Mouse (Mus musculus) forebrain, embryonic 14.5 days (tissue): ENCODE measurements around the gene Cst9. TPM values are rescaled to one million over a fixed set of nuclear protein-coding genes. Genes with fewer than 3 reads are reported as not detected.
A peak's percentile ranks its signal among the peaks of the same experiment; 100 is the strongest.

Source experiments
- ATAC-seq: fragments of 200-750 bp; cut with Nextera tagmentation; 2 replicates; pipeline ENCODE4 v1.8.0; 2017; ENCODE audit warnings: mild to moderate bottlenecking, moderate library complexity
- DNase-seq: peaks from one replicate; pipeline ENCODE4 v3.0.0-alpha.2; 2015; ENCODE audit warnings: low spot score
- H3K27ac ChIP-seq: fragments of 300-500 bp; sonication (generic); 2 replicates; pipeline ENCODE4 v1.5.1; 2014; ENCODE audit warnings: low read depth, mild to moderate bottlenecking, control low read depth, low read length, moderate library complexity
- H3K27me3 ChIP-seq: fragments of 300-500 bp; sonication (generic); replicated peaks from 2 replicates; pipeline ENCODE4 v1.6.1; 2014; ENCODE audit warnings: low read length, control low read depth, mixed read lengths; ENCODE audit not compliant: control insufficient read depth, insufficient read depth
- H3K36me3 ChIP-seq: fragments of 300-500 bp; sonication (generic); 2 replicates; pipeline ENCODE4 v1.6.1; 2014; ENCODE audit warnings: low read length, control low read depth; ENCODE audit not compliant: control insufficient read depth, insufficient read depth
- H3K4me1 ChIP-seq: fragments of 300-500 bp; sonication (generic); 2 replicates; pipeline ENCODE4 v1.6.1; 2014; ENCODE audit warnings: antibody characterized with exemption, low read length, control low read depth; ENCODE audit not compliant: control insufficient read depth, insufficient read depth
- H3K4me2 ChIP-seq: fragments of 300-500 bp; sonication (generic); 2 replicates; pipeline ENCODE4 v1.6.1; 2014; ENCODE audit warnings: mild to moderate bottlenecking, control low read depth, low read length
- H3K4me3 ChIP-seq: fragments of 300-500 bp; sonication (generic); 2 replicates; pipeline ENCODE4 v1.5.1; 2014; ENCODE audit warnings: low read depth, low read length, control low read depth
- H3K9ac ChIP-seq: fragments of 300-500 bp; sonication (generic); 2 replicates; pipeline ENCODE4 v1.6.1; 2014; ENCODE audit warnings: mild to moderate bottlenecking, low read length, control low read depth, moderate library complexity
- H3K9me3 ChIP-seq: fragments of 300-500 bp; sonication (generic); replicated peaks from 2 replicates; pipeline ENCODE4 v1.6.1; 2016; ENCODE audit warnings: low read length, control low read depth, mixed read lengths; ENCODE audit not compliant: control insufficient read depth
- WGBS: fragments of 180-500 bp; shearing (Covaris S2); extraction: QIAGEN DNeasy Blood & Tissue Kit; methylation state at CpG from one replicate; pipeline ENCODE4 v1.1.7; 2014; 5-methylcytosine and 5-hydroxymethylcytosine counted together
- polyA plus RNA-seq: library from polyadenylated mRNA; unstranded; fragments of >200 nt; fragmentation: Nextera tagmentation; extraction: Ambion mirVana; gene quantifications from 2 replicates; pipeline ENCODE4 v1.2.1, GENCODE M21; 2014

Cst9 gene
- polyA plus RNA-seq, 1 experiment from 2014 or later: not detected

DNA sequence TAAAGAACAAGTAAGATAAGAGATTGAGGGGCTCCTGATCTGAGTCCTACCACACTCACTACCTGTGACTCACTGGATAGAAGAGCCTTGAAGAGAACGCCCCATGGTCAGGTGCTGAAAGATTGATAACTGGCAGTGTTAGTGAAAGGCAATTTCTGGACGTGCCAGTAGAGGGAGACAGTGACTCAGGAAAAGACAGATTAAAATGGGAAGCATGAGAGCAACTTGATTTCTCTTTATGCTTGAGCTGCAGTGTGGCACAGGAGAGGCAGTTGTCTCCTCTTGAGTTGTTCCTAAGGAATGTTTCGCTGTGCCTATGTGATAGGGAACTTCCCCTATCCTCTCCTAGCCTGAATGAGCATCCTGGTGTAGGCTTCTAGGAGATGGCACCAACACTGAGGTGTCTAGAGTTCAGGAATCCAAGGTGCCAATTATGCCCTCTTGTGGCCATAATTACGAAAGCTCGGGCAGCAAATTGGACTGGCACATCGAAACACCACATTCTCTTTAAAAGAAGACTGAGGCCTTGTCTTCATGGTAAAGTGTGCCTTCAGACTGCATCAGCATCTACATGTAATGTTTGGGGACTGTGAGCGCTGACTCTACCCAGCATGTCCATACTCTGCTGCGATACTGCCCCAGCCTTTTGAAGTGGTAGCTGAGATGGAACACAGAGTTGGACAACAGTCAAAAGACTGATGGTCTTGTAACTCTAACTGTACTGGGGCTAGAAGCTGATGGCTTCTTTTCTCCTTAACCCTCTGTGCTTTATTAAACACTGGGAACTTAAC, 16.4 kb downstream of the Cst9 start:
- Histone ChIP-seq H3K27me3 (no peaks in the 10 kb centered on the region), H3K9ac (no peak overlapping the region), H3K4me1 (no peaks in the 10 kb centered on the region), H3K9me3 (no peaks in the 10 kb centered on the region), H3K4me2 (no peak overlapping the region), H3K4me3 (no peak overlapping the region), H3K36me3 (no peaks in the 10 kb centered on the region), H3K27ac (no peak overlapping the region)
- DNase-seq (peak; percentile 81), ATAC-seq (peak; percentile 81)
- 39% methylated on average over 8 of the region's 8 CpGs for WGBS

DNA sequence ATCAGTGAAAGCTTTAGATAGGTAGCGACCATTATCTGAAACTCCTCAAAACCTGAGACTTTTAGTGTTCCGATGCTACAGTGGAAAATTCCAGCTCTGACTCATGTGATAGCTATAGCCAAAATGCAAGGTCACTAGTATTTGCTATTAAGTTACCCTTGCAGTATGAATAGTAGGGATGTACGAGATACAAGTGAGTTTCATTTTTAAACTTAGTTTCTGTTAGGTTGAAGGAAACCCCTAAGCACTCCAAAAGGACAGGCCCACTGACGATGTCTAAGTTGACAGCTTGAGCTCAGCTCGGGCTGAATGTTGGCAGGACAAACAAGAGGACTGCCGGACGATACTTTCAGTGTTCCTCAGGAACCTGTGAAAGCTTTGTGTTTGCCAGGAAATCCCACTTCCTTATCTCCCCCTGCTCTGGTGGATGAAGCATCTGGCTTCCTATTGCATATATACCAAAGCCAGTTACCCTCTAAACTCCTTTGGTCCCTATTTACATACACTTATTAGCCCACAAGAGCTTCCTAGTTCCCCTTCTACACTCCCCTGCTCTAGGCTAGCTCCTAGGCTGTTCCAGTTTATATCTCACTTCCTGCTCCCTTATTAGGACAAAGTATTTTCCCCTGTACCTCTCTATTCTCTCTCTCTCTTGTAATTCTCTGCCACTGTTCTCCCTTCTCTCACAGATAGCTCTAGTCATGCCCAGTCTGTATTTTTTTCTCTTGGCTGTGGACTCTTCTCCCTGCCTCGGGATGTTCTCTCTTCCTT, 21.9 kb downstream of the Cst9 start:
- 74% methylated on average over 8 of the region's 8 CpGs for WGBS
- Histone ChIP-seq H3K27ac (no peak overlapping the region), H3K4me2 (no peak overlapping the region), H3K9ac (no peak overlapping the region), H3K4me1 (no peaks in the 10 kb centered on the region), H3K4me3 (no peak overlapping the region), H3K9me3 (no peaks in the 10 kb centered on the region), H3K36me3 (no peaks in the 10 kb centered on the region), H3K27me3 (no peaks in the 10 kb centered on the region)
- ATAC-seq (no peak), DNase-seq (no peak)

DNA sequence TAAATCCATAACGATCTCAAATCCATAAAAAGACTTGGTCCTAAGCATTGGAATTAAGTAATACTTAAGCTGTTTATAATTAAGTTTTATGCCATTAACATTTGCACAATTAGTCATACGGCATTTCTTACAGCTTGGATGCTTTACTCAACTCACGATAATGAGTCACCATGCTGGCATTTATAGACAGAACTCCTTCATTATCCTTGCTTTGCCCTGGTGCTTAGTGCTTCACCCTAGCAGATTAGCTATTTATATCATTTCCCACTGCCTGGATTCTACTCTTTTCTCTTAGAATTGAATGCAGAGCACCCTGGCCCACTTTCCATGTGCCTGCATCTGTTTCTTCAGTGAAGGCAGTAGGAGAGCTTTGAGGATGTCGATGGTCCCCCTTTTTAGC, 22.6 kb downstream of the Cst9 start:
- DNase-seq (peak; percentile 7), ATAC-seq (no peak)
- Histone ChIP-seq H3K4me3 (no peak overlapping the region), H3K27ac (no peak overlapping the region), H3K9ac (no peak overlapping the region), H3K4me2 (no peak overlapping the region), H3K27me3 (no peaks in the 10 kb centered on the region), H3K4me1 (no peaks in the 10 kb centered on the region), H3K36me3 (no peaks in the 10 kb centered on the region), H3K9me3 (no peaks in the 10 kb centered on the region)
- WGBS: 33% methylated on average over 4 of the region's 4 CpGs

DNA sequence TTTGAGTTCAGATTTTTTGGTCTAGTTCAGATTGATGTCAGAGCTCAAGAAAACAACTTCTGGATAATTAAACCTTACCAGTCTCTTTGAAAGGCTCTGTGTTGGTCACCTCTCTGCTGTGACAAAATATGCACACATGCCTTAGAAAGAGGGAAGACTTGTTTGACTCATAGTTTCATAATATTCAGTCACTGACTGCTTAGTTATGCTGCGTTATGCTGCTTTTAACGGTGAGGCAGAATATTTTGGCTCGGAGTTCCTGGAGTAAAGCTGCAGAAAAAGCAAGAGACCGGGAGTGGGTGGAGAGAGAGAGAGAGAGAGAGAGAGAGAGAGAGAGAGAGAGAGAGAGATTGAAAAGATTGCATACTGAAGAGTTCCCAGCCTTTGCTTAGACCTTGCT, 26.0 kb downstream of the Cst9 start:
- DNase-seq (no peak), ATAC-seq (no peak)
- H3K4me1 ChIP-seq: no peaks in the 10 kb centered on the region
- 77% methylated on average over 4 of the region's 4 CpGs for WGBS
- no peak overlapping the region for H3K9ac ChIP-seq
- no peaks in the 10 kb centered on the region for H3K36me3 ChIP-seq
- H3K4me3 ChIP-seq: no peak overlapping the region
- no peak overlapping the region for H3K27ac ChIP-seq
- H3K27me3 ChIP-seq: no peaks in the 10 kb centered on the region
- no peak overlapping the region for H3K4me2 ChIP-seq
- H3K9me3 ChIP-seq: no peaks in the 10 kb centered on the region

DNA sequence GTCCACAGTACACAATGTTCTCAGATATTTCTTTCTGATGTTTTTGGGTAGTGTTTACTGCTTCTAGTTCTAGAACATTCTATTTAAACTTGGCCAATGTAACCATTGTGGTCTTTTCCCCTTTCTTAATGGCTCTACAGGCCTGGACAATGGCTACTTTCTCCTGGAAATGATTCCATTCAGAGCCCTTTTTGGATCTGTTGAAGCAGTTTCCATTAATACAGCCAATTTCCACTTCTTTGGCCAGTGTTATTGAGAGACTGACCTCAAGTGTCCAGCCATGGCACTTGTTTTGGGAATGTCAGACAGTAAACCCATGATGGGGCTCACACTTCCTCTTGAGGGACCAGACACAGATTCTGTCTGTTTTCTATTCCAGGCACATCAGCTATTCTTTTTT, 26.7 kb downstream of the Cst9 start:
- Histone ChIP-seq H3K4me1 (no peaks in the 10 kb centered on the region), H3K36me3 (no peaks in the 10 kb centered on the region), H3K9me3 (no peaks in the 10 kb centered on the region), H3K9ac (no peak overlapping the region), H3K4me3 (no peak overlapping the region), H3K4me2 (no peak overlapping the region), H3K27ac (no peak overlapping the region), H3K27me3 (no peaks in the 10 kb centered on the region)
- DNase-seq (no peak), ATAC-seq (no peak)

DNA sequence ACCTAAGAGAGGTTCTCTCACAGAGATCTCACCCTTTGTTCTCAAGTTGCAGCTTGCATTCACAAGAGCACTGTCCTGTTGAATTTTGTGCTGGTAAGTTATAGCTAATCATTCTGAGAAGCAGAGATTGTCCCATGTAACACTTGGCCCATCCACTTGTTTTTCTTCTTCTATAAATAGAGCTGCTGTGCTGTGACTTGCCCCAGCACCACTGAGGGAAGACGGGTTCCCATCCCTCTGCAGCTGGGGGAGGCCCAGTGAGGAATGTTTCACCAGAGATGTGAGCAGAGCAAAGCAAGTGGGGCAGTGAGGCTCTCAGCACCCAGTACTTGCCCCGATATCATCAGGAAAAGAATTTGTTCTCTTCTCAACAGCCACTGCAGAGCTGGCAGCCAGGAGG, 30.0 kb downstream of the Cst9 start, which contains the start of gene 9230104L09Rik:
Gene 9230104L09Rik (minus strand): TSS at position 73 of the 400 bp plus-strand sequence.
- Histone ChIP-seq H3K36me3 (no peaks in the 10 kb centered on the region), H3K4me1 (no peaks in the 10 kb centered on the region), H3K9ac (no peak within 1 kb of the TSS), H3K4me2 (no peak within 1 kb of the TSS), H3K27ac (no peak within 1 kb of the TSS), H3K27me3 (no peaks in the 10 kb centered on the region), H3K4me3 (no peak within 1 kb of the TSS), H3K9me3 (no peaks in the 10 kb centered on the region)
- no peak for ATAC-seq
- no peak for DNase-seq
- WGBS: 81% methylated on average over 2 of the region's 2 CpGs

DNA sequence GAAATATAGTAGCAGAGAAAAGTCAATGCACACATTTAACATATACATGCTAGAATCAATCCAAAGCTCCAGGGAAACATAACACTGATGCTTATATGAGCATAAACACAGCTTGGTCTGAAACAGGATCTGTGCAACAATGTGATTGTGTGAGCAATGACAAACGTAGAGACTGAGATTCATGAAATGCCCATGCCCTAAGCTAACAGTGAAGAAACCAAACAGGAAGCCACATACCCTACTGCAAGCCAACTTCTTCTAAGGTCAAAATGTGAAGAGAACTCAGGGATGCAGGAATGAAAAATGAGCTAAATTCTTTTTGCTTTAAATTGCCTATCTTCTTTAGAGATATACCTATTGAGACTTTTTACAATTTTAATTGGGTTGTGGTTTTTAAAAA, 34.0 kb downstream of the Cst9 start:
- Histone ChIP-seq H3K27ac (no peak overlapping the region), H3K27me3 (no peaks in the 10 kb centered on the region), H3K4me1 (peaks cover 15% of the 10 kb centered on the region), H3K36me3 (peaks cover 24% of the 10 kb centered on the region), H3K4me2 (no peak overlapping the region), H3K9ac (no peak overlapping the region), H3K9me3 (no peaks in the 10 kb centered on the region), H3K4me3 (no peak overlapping the region)
- DNase-seq (no peak), ATAC-seq (no peak)
- 87% methylated on average over 1 of the region's 1 CpGs for WGBS

DNA sequence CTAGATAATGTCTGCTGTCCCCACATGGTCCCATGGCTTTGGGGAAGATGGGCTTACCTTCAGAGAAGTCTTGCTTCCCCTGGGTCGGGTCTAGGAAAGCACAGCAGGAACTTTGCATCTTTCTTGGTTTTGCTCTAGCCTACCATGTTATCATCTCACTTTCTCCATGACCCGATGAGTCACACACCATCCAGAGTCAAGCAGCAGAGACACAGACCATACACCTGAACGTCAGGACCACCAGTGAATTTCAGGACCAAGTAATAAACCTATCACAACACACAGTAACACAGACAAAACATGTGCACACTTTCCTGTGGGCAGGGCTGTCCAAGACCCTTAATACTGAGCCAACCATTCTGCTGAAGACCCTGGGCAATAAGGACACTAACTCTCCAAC, 35.6 kb downstream of the Cst9 start:
- no peak for DNase-seq
- WGBS: 97% methylated on average over 3 of the region's 3 CpGs
- H3K4me3 ChIP-seq: no peak overlapping the region
- peaks cover 20% of the 10 kb centered on the region for H3K4me1 ChIP-seq
- no peaks in the 10 kb centered on the region for H3K9me3 ChIP-seq
- H3K4me2 ChIP-seq: no peak overlapping the region
- no peak overlapping the region for H3K27ac ChIP-seq
- no peak for ATAC-seq
- H3K36me3 ChIP-seq: peaks cover 24% of the 10 kb centered on the region
- no peaks in the 10 kb centered on the region for H3K27me3 ChIP-seq
- no peak overlapping the region for H3K9ac ChIP-seq

DNA sequence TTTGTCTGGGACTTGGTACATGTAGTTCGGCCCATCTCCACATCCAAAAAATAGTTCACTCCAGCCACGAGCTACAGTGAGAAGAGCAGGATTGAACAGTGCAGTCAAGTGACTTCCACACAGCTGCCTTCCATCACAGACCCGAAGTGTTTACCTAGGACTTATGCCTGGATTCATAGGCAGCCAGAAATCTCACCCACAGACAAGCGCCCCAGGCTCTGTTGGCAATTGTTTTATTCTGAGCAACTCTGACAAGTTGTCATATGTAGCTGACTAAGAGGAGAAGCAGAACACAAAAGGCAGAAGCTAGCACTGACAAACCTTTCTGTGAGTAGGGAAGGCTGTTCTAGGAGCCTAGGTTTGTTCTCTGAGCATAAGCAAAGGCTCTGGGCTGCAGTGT, 37.9 kb downstream of the Cst9 start:
- Histone ChIP-seq H3K4me1 (peaks cover 20% of the 10 kb centered on the region), H3K4me2 (peak overlapping the region; percentile 83), H3K4me3 (peak overlapping the region; percentile 90; the same call in 1 of the 2 replicates), H3K27me3 (no peaks in the 10 kb centered on the region), H3K9ac (peak overlapping the region; percentile 92), H3K36me3 (peaks cover 24% of the 10 kb centered on the region), H3K9me3 (no peaks in the 10 kb centered on the region), H3K27ac (no peak overlapping the region)
- DNase-seq (no peak), ATAC-seq (no peak)
- WGBS: 76% methylated on average over 4 of the region's 4 CpGs
